Mouse (Mus musculus) heart, embryonic 15.5 days (tissue): Measurements from ENCODE around the gene Commd9. TPM values are rescaled to one million over a fixed set of nuclear protein-coding genes. Genes with fewer than 3 reads are reported as not detected.

Experiments
- ATAC-seq: fragments of 200-750 bp; cut with Nextera tagmentation; replicated peaks from 2 replicates; pipeline ENCODE4 v1.8.0; 2017; ENCODE audit warnings: low read depth, moderate TSS enrichment; ENCODE audit not compliant: insufficient number of reproducible peaks, insufficient read depth, low FRiP score
- H3K27ac ChIP-seq: fragments of 300-500 bp; sonication (generic); 2 replicates; pipeline ENCODE4 v1.5.1; 2015; ENCODE audit warnings: mild to moderate bottlenecking, inconsistent platforms
- H3K27me3 ChIP-seq: fragments of 300-500 bp; sonication (generic); 2 replicates; pipeline ENCODE4 v1.6.1; 2015; ENCODE audit warnings: inconsistent platforms
- H3K36me3 ChIP-seq: fragments of 300-500 bp; sonication (generic); 2 replicates; pipeline ENCODE4 v1.6.1; 2015; ENCODE audit warnings: mild to moderate bottlenecking, inconsistent platforms
- H3K4me1 ChIP-seq: fragments of 300-500 bp; sonication (generic); replicated peaks from 2 replicates; pipeline ENCODE4 v1.6.1; 2015; ENCODE audit warnings: inconsistent platforms
- H3K4me2 ChIP-seq: fragments of 300-500 bp; sonication (generic); 2 replicates; pipeline ENCODE4 v1.6.1; 2015; ENCODE audit warnings: inconsistent platforms, mild to moderate bottlenecking, moderate library complexity
- H3K4me3 ChIP-seq: fragments of 300-500 bp; sonication (generic); 2 replicates; pipeline ENCODE4 v1.5.1; 2015; ENCODE audit warnings: mild to moderate bottlenecking, inconsistent platforms
- H3K9ac ChIP-seq: fragments of 300-500 bp; sonication (generic); 2 replicates; pipeline ENCODE4 v1.6.1; 2015; ENCODE audit warnings: mild to moderate bottlenecking, inconsistent platforms
- H3K9me3 ChIP-seq: fragments of 300-500 bp; sonication (generic); replicated peaks from 2 replicates; pipeline ENCODE4 v1.6.1; 2016; ENCODE audit warnings: inconsistent platforms
- WGBS: fragments of 180-500 bp; shearing (Covaris S2); methylation state at CpG from one replicate; pipeline ENCODE4 v1.1.7; 2015; ENCODE audit warnings: mixed read lengths; 5-methylcytosine and 5-hydroxymethylcytosine counted together
- polyA plus RNA-seq: library from polyadenylated mRNA; unstranded; fragments of >200 nt; fragmentation: Nextera tagmentation; extraction: Ambion mirVana; gene quantifications from 2 replicates; pipeline ENCODE4 v1.2.1, GENCODE M21; 2015

The Commd9 gene
- 47.6 and 52.2 TPM in 2 replicates for polyA plus RNA-seq

- H3K27me3 ChIP-seq, result no peaks in the 10 kb centered on the region
- H3K27ac ChIP-seq, result 0 out of 2 replicates have a peak within 1 kb of the TSS, but pooled peaks have one; percentile 27
- peak; percentile 96 for ATAC-seq
- H3K9ac ChIP-seq, result peak within 1 kb of the TSS; percentile 62
- H3K4me2 ChIP-seq, result peak within 1 kb of the TSS; percentile 72
- H3K9me3 ChIP-seq, result no peaks in the 10 kb centered on the region
- peaks cover 11% of the 10 kb centered on the region for H3K4me1 ChIP-seq
- WGBS, result 12% methylated on average over 22 of the region's 22 CpGs
- H3K36me3 ChIP-seq, result no peaks in the 10 kb centered on the region
- H3K4me3 ChIP-seq, result peak within 1 kb of the TSS; percentile 68
Measured at GRCm38 (mm10) chr2:101885768-101886438, at the start of gene Commd9. Gene Commd9, plus strand, starts transcription at chr2:101886247.

- no peaks in the 10 kb centered on the region for H3K9me3 ChIP-seq
- no peaks in the 10 kb centered on the region for H3K27me3 ChIP-seq
- no peak overlapping the region for H3K4me2 ChIP-seq
- no peak for ATAC-seq
- H3K9ac ChIP-seq, result no peak overlapping the region
- no peaks in the 10 kb centered on the region for H3K36me3 ChIP-seq
- no peak overlapping the region for H3K27ac ChIP-seq
- WGBS, result 78% methylated on average over 7 of the region's 7 CpGs
- no peaks in the 10 kb centered on the region for H3K4me1 ChIP-seq
- no peak overlapping the region for H3K4me3 ChIP-seq
Measured at GRCm38 (mm10) chr2:101842756-101843155, 43.3 kb upstream of the Commd9 start.

- Histone ChIP-seq H3K27me3 (no peaks in the 10 kb centered on the region), H3K4me3 (no peak overlapping the region), H3K9ac (no peak overlapping the region), H3K4me2 (no peak overlapping the region), H3K9me3 (no peaks in the 10 kb centered on the region), H3K4me1 (no peaks in the 10 kb centered on the region), H3K36me3 (no peaks in the 10 kb centered on the region), H3K27ac (no peak overlapping the region)
- WGBS, result 67% methylated on average over 7 of the region's 7 CpGs
- no peak for ATAC-seq
Measured at GRCm38 (mm10) chr2:101854792-101855191, 31.3 kb upstream of the Commd9 start.

GRCm38 (mm10) chr2:101856174-101856573 lies 29.9 kb upstream of the Commd9 start:
- Histone ChIP-seq H3K36me3 (no peaks in the 10 kb centered on the region), H3K4me1 (no peaks in the 10 kb centered on the region), H3K9ac (no peak overlapping the region), H3K27ac (no peak overlapping the region), H3K4me3 (no peak overlapping the region), H3K4me2 (no peak overlapping the region), H3K9me3 (no peaks in the 10 kb centered on the region), H3K27me3 (no peaks in the 10 kb centered on the region)
- 76% methylated on average over 9 of the region's 9 CpGs for WGBS
- ATAC-seq, result no peak

- Histone ChIP-seq H3K27ac (no peak overlapping the region), H3K4me2 (no peak overlapping the region), H3K36me3 (no peaks in the 10 kb centered on the region), H3K9me3 (no peaks in the 10 kb centered on the region), H3K9ac (no peak overlapping the region), H3K4me3 (no peak overlapping the region), H3K4me1 (peaks cover 8% of the 10 kb centered on the region; the same call in 1 of the 2 replicates), H3K27me3 (no peaks in the 10 kb centered on the region)
- 84% methylated on average over 3 of the region's 3 CpGs for WGBS
- ATAC-seq, result no peak
Measured at GRCm38 (mm10) chr2:101860920-101861485, 25.0 kb upstream of the Commd9 start.

GRCm38 (mm10) chr2:101862219-101863123 lies 23.6 kb upstream of the Commd9 start:
- Histone ChIP-seq H3K4me3 (no peak overlapping the region), H3K27ac (0 out of 2 replicates have a peak overlapping the region, but pooled peaks have one; percentile 27), H3K27me3 (no peaks in the 10 kb centered on the region), H3K4me2 (no peak overlapping the region), H3K9ac (no peak overlapping the region), H3K36me3 (no peaks in the 10 kb centered on the region), H3K4me1 (peaks cover 8% of the 10 kb centered on the region; the same call in 1 of the 2 replicates), H3K9me3 (no peaks in the 10 kb centered on the region)
- WGBS, result 46% methylated on average over 15 of the region's 15 CpGs
- 0 out of 2 replicates have a peak, but pooled peaks have one; percentile 47 for ATAC-seq

GRCm38 (mm10) chr2:101868683-101869082 lies 17.4 kb upstream of the Commd9 start:
- Histone ChIP-seq H3K27ac (no peak overlapping the region), H3K27me3 (no peaks in the 10 kb centered on the region), H3K36me3 (no peaks in the 10 kb centered on the region), H3K9ac (no peak overlapping the region), H3K9me3 (no peaks in the 10 kb centered on the region), H3K4me3 (no peak overlapping the region), H3K4me1 (0 out of 2 replicates have a peak, but pooled peaks cover 2% of the 10 kb centered on the region), H3K4me2 (no peak overlapping the region)
- WGBS, result 83% methylated on average over 4 of the region's 4 CpGs
- ATAC-seq, result no peak

- H3K36me3 ChIP-seq, result no peaks in the 10 kb centered on the region
- peak overlapping the region; percentile 35 for H3K4me3 ChIP-seq
- 20% methylated on average over 14 of the region's 14 CpGs for WGBS
- 0 out of 2 replicates have a peak, but pooled peaks cover 2% of the 10 kb centered on the region for H3K4me1 ChIP-seq
- no peaks in the 10 kb centered on the region for H3K9me3 ChIP-seq
- no peak overlapping the region for H3K27ac ChIP-seq
- ATAC-seq, result no peak
- H3K27me3 ChIP-seq, result no peaks in the 10 kb centered on the region
- H3K4me2 ChIP-seq, result peak overlapping the region; percentile 66
- 0 out of 2 replicates have a peak overlapping the region, but pooled peaks have one; percentile 41 for H3K9ac ChIP-seq
Measured at GRCm38 (mm10) chr2:101871179-101871578, 14.9 kb upstream of the Commd9 start.

- WGBS, result 76% methylated on average over 9 of the region's 9 CpGs
- H3K4me1 ChIP-seq, result peaks cover 12% of the 10 kb centered on the region
- H3K4me2 ChIP-seq, result no peak overlapping the region
- no peaks in the 10 kb centered on the region for H3K9me3 ChIP-seq
- ATAC-seq, result no peak
- H3K27ac ChIP-seq, result no peak overlapping the region
- H3K36me3 ChIP-seq, result no peaks in the 10 kb centered on the region
- H3K27me3 ChIP-seq, result no peaks in the 10 kb centered on the region
- H3K9ac ChIP-seq, result no peak overlapping the region
- H3K4me3 ChIP-seq, result no peak overlapping the region
Measured at GRCm38 (mm10) chr2:101881471-101882162, 4.4 kb upstream of the Commd9 start.

- no peak for ATAC-seq
- WGBS, result 43% methylated on average over 3 of the region's 3 CpGs
Measured at GRCm38 (mm10) chr2:101882998-101883397, 3.0 kb upstream of the Commd9 start, which contains the start of gene Prr5l. Gene Prr5l, minus strand, starts transcription at chr2:101883027.

More at GRCm38 (mm10) chr2:101882998-101883397, 3.0 kb upstream of the Commd9 start, which contains the start of gene Prr5l:
- no peaks in the 10 kb centered on the region for H3K27me3 ChIP-seq
- no peak within 1 kb of the TSS for H3K9ac ChIP-seq
- no peaks in the 10 kb centered on the region for H3K36me3 ChIP-seq
- H3K4me2 ChIP-seq, result no peak within 1 kb of the TSS
- peaks cover 11% of the 10 kb centered on the region for H3K4me1 ChIP-seq
- no peaks in the 10 kb centered on the region for H3K9me3 ChIP-seq
- no peak within 1 kb of the TSS for H3K27ac ChIP-seq
- no peak within 1 kb of the TSS for H3K4me3 ChIP-seq
